Mouse (Mus musculus) testis, adult 2 months (tissue): ENCODE measurements at regions not wholly inside any gene's neighbourhood (a gene's known extent, or its start where the extent isn't known, plus 50 kb on each side); places are given as distances from the start of the nearest gene placed in this dataset.

ENCODE experiments used
- CTCF ChIP-seq: fragments of 200-500 bp; IDR thresholded peaks from 2 replicates; pipeline ENCODE4 v1.5.1; 2012; ENCODE audit warnings: low read depth, mild to moderate bottlenecking, inconsistent platforms, low read length, moderate library complexity; ENCODE audit not compliant: control insufficient read depth, insufficient read depth, insufficient replicate concordance
- POLR2A ChIP-seq: fragments of 200-500 bp; IDR thresholded peaks from 2 replicates; pipeline ENCODE4 v1.6.1; 2012; ENCODE audit warnings: low read depth, mild to moderate bottlenecking, inconsistent platforms, low read length, moderate library complexity; ENCODE audit not compliant: control insufficient read depth

DNA sequence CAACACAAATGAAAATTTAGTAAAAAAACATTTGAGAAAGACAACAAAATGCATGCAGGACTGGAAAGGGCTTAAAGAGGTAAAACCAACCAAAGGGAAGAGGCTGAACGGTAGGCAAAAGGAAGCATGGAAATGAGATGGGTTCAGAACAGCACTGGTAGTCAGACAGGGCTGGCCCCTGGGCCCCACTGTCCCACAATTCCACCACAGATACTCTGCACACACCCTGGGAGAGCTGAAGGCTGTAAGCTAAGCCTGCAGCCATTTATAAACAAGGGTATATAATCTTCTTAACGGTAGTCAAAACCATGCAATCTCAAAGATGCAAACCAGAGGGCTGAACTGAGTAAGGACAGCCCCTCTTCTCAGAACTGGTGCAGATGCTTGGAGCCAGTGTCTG is 124.0 kb upstream of the Try4 start:
- no peak for TF ChIP-seq POLR2A
- no peak for TF ChIP-seq CTCF
